Mouse (Mus musculus): ENCODE measurements around the gene Bcs1l.

Bcs1l gene

GRCm38 (mm10) chr1:74587773-74588445, at the start of gene Bcs1l, which contains the start of gene Zfp142:
Gene Bcs1l, plus strand, starts transcription at chr1:74588289.
Gene Zfp142, minus strand, starts transcription at chr1:74588246.
- DNase-seq (ENCODE audit: low spot score in 2 of 2), result peak; percentile 98

- no peak for DNase-seq (ENCODE audit: low spot score in 2 of 2)
Measured at GRCm38 (mm10) chr1:74538650-74539049, 49.4 kb upstream of the Bcs1l start.

DNA sequence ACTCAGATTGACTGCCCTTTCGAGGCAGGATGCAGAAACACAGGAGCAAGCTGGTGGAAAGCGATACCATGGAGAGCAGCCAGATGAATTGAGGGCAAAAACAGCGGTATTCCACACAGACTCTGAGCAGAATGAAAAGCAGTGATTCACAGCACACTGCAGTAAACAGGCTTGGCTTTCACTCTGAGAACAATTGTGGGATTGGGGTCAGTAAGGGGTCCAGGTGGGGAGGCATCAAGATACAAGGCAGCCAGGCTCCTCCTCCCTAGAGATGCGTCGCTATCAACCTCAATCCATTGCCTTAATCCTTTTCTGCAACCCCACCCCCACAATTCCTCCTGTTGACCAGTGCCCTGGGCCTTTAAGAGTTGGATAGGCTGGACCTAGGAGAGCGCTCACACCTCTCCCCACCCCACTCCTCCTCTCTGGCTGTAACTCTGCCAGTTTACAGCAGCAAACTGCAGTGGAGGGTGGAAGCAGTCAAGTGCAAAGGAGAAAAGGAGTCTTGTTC, 45.6 kb upstream of the Bcs1l start, which contains the start of gene Plcd4:
TSS of gene Plcd4 (plus strand) at position 438 of the 511 bp plus-strand sequence.
- peak; percentile 14 to 26 for DNase-seq (ENCODE audit: low spot score in 2 of 2)

DNA sequence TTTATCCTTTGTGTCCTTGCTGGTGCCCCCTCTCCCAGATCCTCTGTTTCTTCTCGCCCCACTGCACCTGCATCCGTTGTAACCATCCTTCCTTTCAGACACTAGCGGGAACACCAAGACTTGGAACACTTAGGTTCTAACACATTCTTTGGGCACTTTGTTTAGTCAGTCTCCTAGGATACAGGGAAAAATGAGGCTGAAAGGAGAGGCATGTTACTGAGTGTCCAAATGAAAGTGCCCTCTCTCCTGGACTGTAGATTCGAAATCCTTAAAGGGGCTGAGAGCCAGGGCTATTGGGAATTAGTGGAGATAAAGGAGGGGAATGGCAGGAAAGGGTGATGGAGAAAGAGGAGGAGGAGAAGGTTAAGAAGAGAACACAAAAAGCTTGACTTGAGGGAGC, 43.9 kb upstream of the Bcs1l start, which contains the start of gene Usp37:
TSS of gene Usp37 (minus strand) at position 101 of the 400 bp plus-strand sequence.
- DNase-seq (ENCODE audit: low spot score in 2 of 2), result no peak

DNA sequence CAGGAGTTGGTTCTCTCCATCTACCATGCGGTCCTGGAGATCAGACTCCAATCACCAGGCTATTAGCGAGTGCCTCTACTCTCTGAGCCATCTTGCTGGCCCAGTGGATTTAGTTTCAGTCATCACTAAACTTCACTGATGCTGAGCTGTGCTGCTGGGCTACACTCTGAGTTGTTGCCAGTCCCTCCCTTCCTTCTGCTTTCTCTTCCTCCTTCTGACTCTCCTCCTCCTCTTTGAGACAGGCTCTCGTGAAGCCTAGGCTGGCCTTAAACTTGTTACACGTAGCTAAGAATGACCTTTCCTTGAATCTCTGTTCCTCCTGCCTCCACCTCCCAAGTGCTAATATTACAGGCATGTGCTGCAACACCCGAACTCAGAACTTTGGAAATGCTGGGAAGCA, 29.0 kb upstream of the Bcs1l start:
- no peak for DNase-seq (ENCODE audit: low spot score in 2 of 2)

DNA sequence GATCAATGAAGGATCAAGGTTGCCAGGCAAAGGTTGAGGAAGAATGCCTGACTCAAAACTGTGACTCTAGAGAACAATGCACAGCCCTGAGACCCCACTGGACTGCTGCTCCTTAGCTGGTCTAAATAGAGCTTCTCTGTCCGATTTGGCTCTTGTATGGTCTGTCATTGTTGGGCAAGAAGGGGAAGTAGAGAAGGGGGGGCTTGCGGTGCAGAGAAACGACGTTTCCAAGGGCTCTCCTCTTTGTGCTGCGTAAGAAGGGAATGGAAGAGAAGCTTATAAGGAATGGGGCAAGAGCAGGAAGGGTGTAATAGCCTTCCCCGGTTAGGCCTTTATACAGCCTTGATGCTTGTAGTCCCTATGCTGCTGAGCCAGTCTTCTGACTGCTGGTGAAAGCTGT, 22.3 kb upstream of the Bcs1l start:
- no peak for DNase-seq (ENCODE audit: low spot score in 2 of 2)

GRCm38 (mm10) chr1:74569739-74570719, 18.1 kb upstream of the Bcs1l start:
- DNase-seq (ENCODE audit: low spot score in 2 of 2), result no peak

- DNase-seq (ENCODE audit: low spot score in 2 of 2), result no peak
Measured at GRCm38 (mm10) chr1:74582621-74583020, 5.5 kb upstream of the Bcs1l start.

GRCm38 (mm10) chr1:74584616-74585398, 3.3 kb upstream of the Bcs1l start:
- DNase-seq (ENCODE audit: low spot score in 2 of 2), result no peak

- no peak for DNase-seq (ENCODE audit: low spot score in 2 of 2)
Measured at GRCm38 (mm10) chr1:74587233-74587772, 786 bp upstream of the Bcs1l start.

DNA sequence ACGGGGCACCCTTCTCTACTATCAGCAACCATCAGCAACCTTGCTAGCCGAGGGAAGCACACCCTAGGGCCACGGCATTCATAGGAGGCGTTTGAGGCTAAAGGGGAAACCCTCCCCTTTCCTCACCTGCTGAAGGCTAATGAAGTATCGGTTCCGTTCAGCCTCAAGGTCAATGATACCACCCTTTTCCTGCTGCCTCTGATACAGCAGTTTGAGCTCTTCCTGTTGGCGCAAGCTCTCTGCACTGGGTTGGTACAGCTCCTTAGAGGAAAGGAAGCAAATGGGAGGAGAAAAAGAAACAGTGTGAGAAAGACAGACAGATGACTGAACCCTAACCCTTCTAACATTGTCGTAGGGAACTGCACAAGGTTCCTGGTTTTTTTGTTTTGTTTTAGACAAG, 6.3 kb downstream of the Bcs1l start:
- DNase-seq (ENCODE audit: low spot score in 2 of 2), result no peak

GRCm38 (mm10) chr1:74600501-74601266, 12.6 kb downstream of the Bcs1l start:
- DNase-seq (ENCODE audit: low spot score in 2 of 2), result no peak

GRCm38 (mm10) chr1:74601267-74601962, 13.3 kb downstream of the Bcs1l start, which contains the start of the genes Rnf25 and Stk36:
Gene Rnf25, minus strand, starts transcription at chr1:74601397.
Gene Stk36, plus strand, starts transcription at chr1:74601445.
- DNase-seq (ENCODE audit: low spot score in 2 of 2), result peak; percentile 71 to 83

GRCm38 (mm10) chr1:74624183-74624582, 36.1 kb downstream of the Bcs1l start:
- DNase-seq (ENCODE audit: low spot score in 2 of 2), result no peak

DNA sequence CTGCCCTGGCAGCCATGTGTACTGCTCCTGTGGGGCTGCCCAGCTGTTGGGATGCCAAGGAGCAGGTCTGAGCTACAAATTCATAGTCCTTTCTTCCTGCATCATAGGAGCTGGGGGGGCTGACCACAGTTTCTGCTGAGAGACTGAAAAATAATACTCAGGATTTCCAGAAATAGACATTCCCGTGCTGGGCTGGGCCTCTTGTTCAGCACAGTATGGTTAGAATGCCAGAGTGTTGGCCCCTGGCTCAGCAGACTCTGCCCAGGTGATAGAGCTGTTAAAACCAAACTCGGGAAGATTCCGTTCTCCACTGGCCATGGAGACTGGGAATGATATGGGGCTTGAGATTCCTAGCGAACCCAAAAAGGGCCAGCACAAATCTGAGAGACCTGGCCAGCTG, 38.0 kb downstream of the Bcs1l start:
- DNase-seq (ENCODE audit: low spot score in 2 of 2), result no peak

DNA sequence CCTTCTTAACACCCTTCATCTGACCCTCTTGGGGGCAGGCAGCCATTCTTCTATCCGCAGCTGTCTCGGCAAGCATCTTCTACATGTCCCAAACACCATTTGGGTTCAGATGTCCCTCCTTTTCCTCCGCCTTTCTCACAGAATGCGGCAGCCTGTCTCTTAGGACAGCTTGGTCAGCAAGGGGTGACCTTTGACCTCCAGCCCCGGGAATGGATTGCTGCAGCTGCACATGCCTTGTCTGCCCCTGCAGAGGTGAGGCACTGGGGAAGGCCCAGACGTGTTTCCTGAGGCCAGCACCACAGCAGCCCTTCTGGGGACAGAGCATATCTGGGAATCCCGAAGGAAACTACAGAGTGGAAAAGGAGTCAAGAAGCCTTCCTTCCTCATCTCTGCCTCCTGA, 39.9 kb downstream of the Bcs1l start:
- DNase-seq (ENCODE audit: low spot score in 2 of 2), result no peak

DNA sequence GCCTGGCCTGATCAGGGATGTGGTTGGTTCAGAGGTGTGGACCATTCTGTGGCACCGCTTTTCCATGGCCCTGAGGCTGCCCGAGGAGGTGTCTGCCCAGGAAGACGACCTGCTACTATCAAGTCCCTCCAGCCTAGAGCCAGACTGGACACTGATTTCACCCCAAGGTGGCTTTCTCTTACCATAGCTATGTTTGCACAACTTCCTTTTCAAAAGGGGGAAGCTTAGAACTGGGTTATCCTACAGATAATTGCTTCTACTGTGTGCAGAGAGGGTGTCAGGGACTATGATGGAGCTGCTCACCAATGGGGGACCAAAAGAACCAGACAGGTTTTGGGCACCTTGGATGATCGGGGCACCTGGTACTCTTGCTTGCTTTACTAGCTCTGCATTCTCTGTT, 44.6 kb downstream of the Bcs1l start:
- no peak for DNase-seq (ENCODE audit: low spot score in 2 of 2)

Measured in frontal cortex, postnatal 10 days (tissue).